In the genomic region with DNA sequence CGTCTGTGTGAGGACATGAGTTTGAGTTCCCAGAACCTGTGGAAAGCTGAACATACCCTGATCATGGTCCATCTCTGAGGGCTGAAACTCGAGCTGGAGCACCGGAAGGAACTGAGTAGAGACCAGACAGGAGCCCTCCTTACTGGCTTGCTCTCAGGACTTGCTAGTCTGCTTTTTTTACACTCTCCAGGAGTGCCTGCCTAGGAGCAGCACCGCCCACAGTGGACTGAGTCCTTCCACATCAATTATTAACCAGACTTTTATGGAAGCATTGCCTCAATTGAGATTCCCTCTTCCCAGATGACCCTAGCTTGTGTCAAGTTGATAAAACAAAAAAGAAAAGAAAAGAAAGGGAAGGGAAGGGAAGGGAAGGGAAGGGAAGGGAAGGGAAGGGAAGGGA, we compare ENCODE assay signal across 19 mouse cellular contexts. TPM values are rescaled to one million over a fixed set of nuclear protein-coding genes. Genes with fewer than 3 reads are reported as not detected.
DNase-seq lines count a peak whose midpoint lies in the region; TF ChIP-seq lines count a peak whose summit lies in the region.
"Had no signal": no experiment of that assay in that cellular context is flagged by ENCODE, and none has a peak within 500 bp of the region (broad histone marks: within the 10 kb centered on the region; RNA-seq: fewer than 3 reads in every experiment).

No protein-coding gene starts in this region.

- no peak for TF ChIP-seq CTCF in heart, adult 2 months (IDR thresholded peaks at IDR 0.05)

- 0 out of 2 replicates have a peak, but pooled peaks cover 5% of the 10 kb centered on the region for H3K4me1 ChIP-seq in heart, embryonic 10.5 days
- H3K4me1 ChIP-seq in heart, adult 2 months (ENCODE audit: control insufficient read depth, insufficient read depth, low read length) = no peaks in the 10 kb centered on the region
- H3K4me1 ChIP-seq: embryonic facial prominence, embryonic 15.5 days had no signal

- H3K9ac ChIP-seq in heart, adult 2 months (ENCODE audit: low read depth, low read length) = no peak overlapping the region
- H3K9ac ChIP-seq: embryonic facial prominence, embryonic 13.5 days; embryonic facial prominence, embryonic 15.5 days; forebrain, embryonic 12.5 days had no signal

- H3K27me3 ChIP-seq in heart, embryonic 10.5 days (ENCODE audit: insufficient read depth, poor library complexity, severe bottlenecking) = no peaks in the 10 kb centered on the region
- no peaks in the 10 kb centered on the region for H3K27me3 ChIP-seq in heart, adult 2 months (ENCODE audit: control insufficient read depth, insufficient read depth, low read length)
- H3K27me3 ChIP-seq: embryonic facial prominence, embryonic 13.5 days; embryonic facial prominence, embryonic 15.5 days; forebrain, embryonic 12.5 days had no signal

- no peak for TF ChIP-seq POLR2A in heart, adult 2 months (IDR thresholded peaks at IDR 0.05; ENCODE audit: insufficient read depth, low read depth, low read length)

- no peak overlapping the region for H3K27ac ChIP-seq in heart, embryonic 10.5 days
- H3K27ac ChIP-seq in heart, adult 2 months = no peak overlapping the region
- H3K27ac ChIP-seq: embryonic facial prominence, embryonic 13.5 days; embryonic facial prominence, embryonic 15.5 days; forebrain, embryonic 10.5 days; forebrain, embryonic 12.5 days had no signal

- H3K36me3 ChIP-seq in heart, embryonic 10.5 days = no peaks in the 10 kb centered on the region
- H3K36me3 ChIP-seq in heart, adult 2 months (ENCODE audit: control insufficient read depth, insufficient read depth, low read length) = no peaks in the 10 kb centered on the region
- H3K36me3 ChIP-seq: embryonic facial prominence, embryonic 13.5 days; embryonic facial prominence, embryonic 15.5 days; forebrain, embryonic 10.5 days; forebrain, embryonic 12.5 days had no signal

- 79% methylated on average over 4 of the region's 4 CpGs for WGBS in heart, embryonic 10.5 days
- WGBS in heart, adult 2 months = 86% methylated on average over 4 of the region's 4 CpGs

- no peaks in the 10 kb centered on the region for H3K79me2 ChIP-seq in heart, adult 2 months (replicated peaks; ENCODE audit: control insufficient read depth, insufficient read depth, low read length)

- H3K9me3 ChIP-seq in heart, embryonic 10.5 days = no peaks in the 10 kb centered on the region
- H3K9me3 ChIP-seq: embryonic facial prominence, embryonic 13.5 days; embryonic facial prominence, embryonic 15.5 days; forebrain, embryonic 10.5 days; forebrain, embryonic 12.5 days had no signal

- no peak overlapping the region for H3K4me3 ChIP-seq in heart, embryonic 10.5 days
- no peak overlapping the region for H3K4me3 ChIP-seq in heart, adult 2 months
- H3K4me3 ChIP-seq: embryonic facial prominence, embryonic 13.5 days; embryonic facial prominence, embryonic 15.5 days; erythroblast, embryonic 14.5 days; forebrain, embryonic 10.5 days; forebrain, embryonic 12.5 days had no signal

- DNase-seq in heart, embryonic 10.5 days (ENCODE audit: low spot score) = peak; percentile 48
- no peak for DNase-seq in heart, adult 2 months
- peak; percentile 63 for DNase-seq in kidney, adult 9 months
- no peak for DNase-seq in kidney, postnatal 4 days
- DNase-seq: adrenal gland, adult 2 months; adrenal gland, postnatal 10 days; adrenal gland, postnatal 25 days; cerebellum, adult 11 months; cerebellum, adult 18-20 months; cerebellum, adult 8-10 months; cerebellum, adult 9-11 months; cerebellum, postnatal 14 days; cerebellum, postnatal 36 days; embryo, embryonic 11 days had no signal

- no peak for TF ChIP-seq EP300 in heart, adult 2 months (IDR thresholded peaks at IDR 0.05; ENCODE audit: insufficient read depth, low read depth, low read length)

- intact Hi-C loops in heart, adult 2 months (cut with DNase I) = no loop called here

RNA-seq across cellular contexts. Expression of a gene that starts 18.7 kb away (rescaled TPM):
- 13.8 and 16.6 TPM in 2 replicates for polyA plus RNA-seq in heart, embryonic 10.5 days (2016; fragmentation: Nextera tagmentation; extraction: Ambion mirVana)
- total RNA-seq in heart, adult 2 months (2021) = 10 to 100 TPM; 15.2 to 24.6 TPM
- polyA plus RNA-seq in heart, adult 2 months (2012; rRNA removed) = 10.7 and 14.0 TPM in 2 replicates

Comparison
In these comparisons a context has a peak if more than half of its experiments do, and no peak if none do; other contexts are left out.
1. DNase-seq: peak in heart, embryonic 10.5 days (single experiment) and kidney, adult 9 months (single experiment); none in heart, adult 2 months (0 of 2) and kidney, postnatal 4 days (0 of 2).